Mouse (Mus musculus): Measurements from ENCODE around the gene Serpinb1c. TPM values are rescaled to one million over a fixed set of nuclear protein-coding genes. Genes with fewer than 3 reads are reported as not detected.

The Serpinb1c gene
- polyA plus RNA-seq, 1 experiment from 2014 or later = not detected

- no peak overlapping the region for H3K4me3 ChIP-seq (replicated peaks)
- no peaks in the 10 kb centered on the region for H3K27me3 ChIP-seq
- H3K27ac ChIP-seq = no peak overlapping the region
- no peaks in the 10 kb centered on the region for H3K36me3 ChIP-seq
- no peak overlapping the region for H3K9ac ChIP-seq (replicated peaks)
- H3K9me3 ChIP-seq = no peaks in the 10 kb centered on the region
- ATAC-seq = no peak
- no peak overlapping the region for H3K4me2 ChIP-seq (replicated peaks)
- WGBS = 71% methylated on average over 3 of the region's 3 CpGs
- no peaks in the 10 kb centered on the region for H3K4me1 ChIP-seq (replicated peaks)
These were observed 65.2 kb downstream of the Serpinb1c start for GRCm38 (mm10) chr13:32832776-32833175.

DNA sequence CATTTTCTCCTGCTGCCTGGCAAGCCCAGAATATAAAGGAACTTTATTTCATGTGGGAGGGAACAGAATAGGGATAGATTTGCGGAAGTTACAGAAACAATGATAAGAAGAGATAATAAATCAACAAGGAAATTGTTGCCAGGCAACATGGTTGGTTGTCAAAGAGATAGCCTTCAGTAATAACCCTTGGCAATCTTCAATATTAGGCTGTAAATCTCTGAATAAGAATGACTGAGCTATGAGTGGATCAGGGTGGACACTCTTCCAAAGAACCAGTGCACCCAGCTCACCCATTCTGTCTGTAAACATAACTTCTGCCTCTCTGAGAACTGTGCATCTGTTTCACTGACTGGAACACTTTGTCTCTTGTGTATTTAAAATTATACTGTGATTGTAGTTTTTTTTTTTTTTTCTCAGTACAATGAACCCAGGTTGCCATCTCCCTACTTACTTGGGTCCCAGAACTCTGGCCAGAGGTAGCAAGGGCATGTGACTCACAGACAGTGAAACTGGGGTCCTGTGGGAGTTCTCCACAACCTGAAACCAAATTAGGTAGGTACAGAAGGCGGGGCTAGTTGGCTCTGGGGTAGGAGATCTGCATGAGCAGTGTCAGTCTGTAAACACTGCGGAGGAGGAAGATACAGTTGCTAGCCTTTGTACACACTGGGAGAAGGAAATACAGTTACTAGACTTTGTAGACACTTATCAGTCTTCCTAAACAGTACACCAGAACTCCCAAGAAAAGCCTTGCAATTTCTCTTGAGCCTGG, 66.3 kb downstream of the Serpinb1c start:
- WGBS = 88% methylated on average over 3 of the region's 3 CpGs
- Histone ChIP-seq H3K9ac (replicated peaks) (no peak overlapping the region), H3K4me1 (replicated peaks) (no peaks in the 10 kb centered on the region), H3K27me3 (no peaks in the 10 kb centered on the region), H3K9me3 (no peaks in the 10 kb centered on the region), H3K4me3 (replicated peaks) (no peak overlapping the region), H3K4me2 (replicated peaks) (no peak overlapping the region), H3K36me3 (no peaks in the 10 kb centered on the region), H3K27ac (no peak overlapping the region)
- no peak for ATAC-seq

Other genes starting within 250 kb of the Serpinb1c start
- gene Mylk4, start 114.3 kb downstream of the Serpinb1c start, polyA plus RNA-seq (2015; fragmentation: Nextera tagmentation; extraction: Ambion mirVana) = 0.04 and 0.10 TPM in 2 replicates
- 20.9 and 28.1 TPM in 2 replicates for gene Wrnip1, start 96.2 kb downstream of the Serpinb1c start, polyA plus RNA-seq (2015; fragmentation: Nextera tagmentation; extraction: Ambion mirVana)
- gene D930007J09Rik, start 95.4 kb downstream of the Serpinb1c start, polyA plus RNA-seq (2015; fragmentation: Nextera tagmentation; extraction: Ambion mirVana) = not detected in 2 replicates
- 2.6 and 3.5 TPM in 2 replicates for gene Serpinb1a, start 47.0 kb downstream of the Serpinb1c start, polyA plus RNA-seq (2015; fragmentation: Nextera tagmentation; extraction: Ambion mirVana)
- gene Serpinb6b, start 67.0 kb upstream of the Serpinb1c start, polyA plus RNA-seq (2015; fragmentation: Nextera tagmentation; extraction: Ambion mirVana) = 0.61 and 0.86 TPM in 2 replicates
- gene Serpinb9, start 105.0 kb upstream of the Serpinb1c start, polyA plus RNA-seq (2015; fragmentation: Nextera tagmentation; extraction: Ambion mirVana) = 0.89 and 0.90 TPM in 2 replicates
- 0.23 and 0.32 TPM in 2 replicates for gene Serpinb9b, start 129.2 kb upstream of the Serpinb1c start, polyA plus RNA-seq (2015; fragmentation: Nextera tagmentation; extraction: Ambion mirVana)
- gene Serpinb1b, start 180.4 kb upstream of the Serpinb1c start, polyA plus RNA-seq (2015; fragmentation: Nextera tagmentation; extraction: Ambion mirVana) = 0.46 and 2.5 TPM in 2 replicates